ENCODE assay signal across 10 mouse cellular contexts in the genomic region with DNA sequence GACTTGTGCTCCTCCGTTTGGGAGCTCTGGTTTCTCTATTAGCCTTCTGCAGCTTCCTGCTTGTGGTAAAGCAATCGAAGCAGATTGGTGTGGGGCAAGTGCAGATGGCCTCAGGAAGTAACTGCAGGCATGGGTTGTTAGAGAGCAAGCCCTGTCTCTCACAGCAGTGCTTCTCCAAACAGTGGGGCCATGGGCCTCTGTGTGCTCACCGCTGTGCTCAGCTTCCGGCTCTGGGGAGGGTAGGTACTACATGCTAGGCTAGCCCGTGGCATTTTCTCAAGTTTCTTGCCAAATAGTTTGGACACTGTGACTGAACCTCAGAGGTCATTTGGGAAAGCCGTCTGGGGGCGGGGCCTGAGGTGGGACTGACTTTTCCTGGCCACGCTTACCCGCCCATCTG. TPM values are rescaled to one million over a fixed set of nuclear protein-coding genes. Genes with fewer than 3 reads are reported as not detected.
DNase-seq lines count a peak whose midpoint lies in the region; ATAC-seq and TF ChIP-seq lines count a peak whose summit lies in the region.
"Had no signal": no experiment of that assay in that cellular context is flagged by ENCODE, and none has a peak within 500 bp of the region (broad histone marks: within the 10 kb centered on the region; RNA-seq: fewer than 3 reads in every experiment).

No protein-coding gene starts in this region.

- peaks cover 75% of the 10 kb centered on the region for H3K36me3 ChIP-seq in forebrain, embryonic 13.5 days (ENCODE audit: poor library complexity, severe bottlenecking)
- H3K36me3 ChIP-seq in forebrain, embryonic 10.5 days (replicated peaks): peaks cover 100% of the 10 kb centered on the region
- peaks cover 68% of the 10 kb centered on the region for H3K36me3 ChIP-seq in liver, embryonic 11.5 days (ENCODE audit: control insufficient read depth, insufficient read depth, low read length)

- intact Hi-C loops in left cerebral cortex, postnatal 25 days (cut with DNase I): no loop called here
- intact Hi-C loops in left cerebral cortex, adult 2 months (cut with DNase I): no loop called here

- H3K27me3 ChIP-seq in forebrain, embryonic 13.5 days: no peaks in the 10 kb centered on the region
- no peaks in the 10 kb centered on the region for H3K27me3 ChIP-seq in forebrain, embryonic 10.5 days (ENCODE audit: poor library complexity, severe bottlenecking)
- H3K27me3 ChIP-seq in liver, embryonic 11.5 days (replicated peaks; ENCODE audit: control insufficient read depth, insufficient read depth, low read length): no peaks in the 10 kb centered on the region
- H3K27me3 ChIP-seq: CH12.LX had no signal

- DNase-seq in forebrain, embryonic 10.5 days (ENCODE audit: extremely low spot score, low spot score): no peak
- peak; percentile 63 for DNase-seq in thymus, postnatal 4 days
- no peak for DNase-seq in thymus, adult 18-20 months
- no peak for DNase-seq in liver, embryonic 11.5 days (ENCODE audit: low spot score)
- DNase-seq in left cerebral cortex, postnatal 25 days (ENCODE audit: low spot score in 2 of 2): no peak
- no peak for DNase-seq in ovary, postnatal 36 days (ENCODE audit: low spot score)
- DNase-seq in left cerebral cortex, adult 2 months (ENCODE audit: extremely low spot score in 1 of 2, low spot score in 2 of 2): no peak
- DNase-seq: lung, embryonic 14.5 days had no signal

- 83% methylated on average over 9 of the region's 9 CpGs for WGBS in forebrain, embryonic 13.5 days
- WGBS in forebrain, embryonic 10.5 days: 81% methylated on average over 9 of the region's 9 CpGs
- WGBS in liver, embryonic 11.5 days: 57% methylated on average over 9 of the region's 9 CpGs

- peak overlapping the region; percentile 26; the same call in 1 of the 2 replicates for H3K9ac ChIP-seq in forebrain, embryonic 13.5 days
- H3K9ac ChIP-seq in liver, embryonic 11.5 days (ENCODE audit: low read depth, low read length): peak overlapping the region; percentile 16; the same call in 1 of the 2 replicates
- H3K9ac ChIP-seq: lung, embryonic 14.5 days had no signal

- ATAC-seq in forebrain, embryonic 13.5 days: no peak
- ATAC-seq in liver, embryonic 11.5 days (replicated peaks; ENCODE audit: low FRiP score): peak; percentile 53

- no peak overlapping the region for H3K4me3 ChIP-seq in forebrain, embryonic 13.5 days
- H3K4me3 ChIP-seq in forebrain, embryonic 10.5 days: no peak overlapping the region
- no peak overlapping the region for H3K4me3 ChIP-seq in liver, embryonic 11.5 days (ENCODE audit: low read depth, low read length)
- no peak overlapping the region for H3K4me3 ChIP-seq in left cerebral cortex, adult 2 months

- no peak overlapping the region for H3K27ac ChIP-seq in forebrain, embryonic 13.5 days
- no peak overlapping the region for H3K27ac ChIP-seq in forebrain, embryonic 10.5 days
- H3K27ac ChIP-seq in liver, embryonic 11.5 days (ENCODE audit: low read depth, low read length): peak overlapping the region; percentile 6
- no peak overlapping the region for H3K27ac ChIP-seq in left cerebral cortex, adult 2 months

- TF ChIP-seq CTCF in left cerebral cortex, adult 2 months (IDR thresholded peaks at IDR 0.05): no peak

- H3K4me2 ChIP-seq in forebrain, embryonic 13.5 days: no peak overlapping the region
- H3K4me2 ChIP-seq in liver, embryonic 11.5 days: 0 out of 2 replicates have a peak overlapping the region, but pooled peaks have one; percentile 5
- H3K4me2 ChIP-seq: lung, embryonic 14.5 days had no signal

- H3K4me1 ChIP-seq in forebrain, embryonic 13.5 days: peaks cover 11% of the 10 kb centered on the region
- peaks cover 23% of the 10 kb centered on the region for H3K4me1 ChIP-seq in forebrain, embryonic 10.5 days
- H3K4me1 ChIP-seq in liver, embryonic 11.5 days (replicated peaks; ENCODE audit: control insufficient read depth, insufficient read depth, low read length): peaks cover 10% of the 10 kb centered on the region

- no peaks in the 10 kb centered on the region for H3K9me3 ChIP-seq in forebrain, embryonic 13.5 days (replicated peaks)
- no peaks in the 10 kb centered on the region for H3K9me3 ChIP-seq in forebrain, embryonic 10.5 days
- H3K9me3 ChIP-seq in liver, embryonic 11.5 days (ENCODE audit: control insufficient read depth, low read length): no peaks in the 10 kb centered on the region

RNA-seq across cellular contexts. Expression of a gene that starts 9.4 kb away (rescaled TPM):
- polyA plus RNA-seq in forebrain, embryonic 13.5 days (2015; fragmentation: Nextera tagmentation; extraction: Ambion mirVana): 8.7 and 10.2 TPM in 2 replicates
- 16.9 and 19.3 TPM in 2 replicates for polyA plus RNA-seq in forebrain, embryonic 10.5 days (2016; fragmentation: Nextera tagmentation; extraction: Ambion mirVana)
- polyA plus RNA-seq in liver, embryonic 11.5 days (2014; fragmentation: Nextera tagmentation; extraction: Ambion mirVana): 18.6 and 20.1 TPM in 2 replicates
- 10 to 100 TPM in 1 of 2 experiments, 1 to 10 TPM in 1; 9.4 to 12.1 TPM for total RNA-seq in left cerebral cortex, postnatal 25 days (2021)
- 10 to 100 TPM; 14.0 to 18.7 TPM for total RNA-seq in left cerebral cortex, adult 2 months (2021)

RNA-seq across cellular contexts. Expression of a gene that starts 10.6 kb away (rescaled TPM):
- 23.0 and 26.9 TPM in 2 replicates for polyA plus RNA-seq in forebrain, embryonic 13.5 days (2015; fragmentation: Nextera tagmentation; extraction: Ambion mirVana)
- 68.7 and 75.8 TPM in 2 replicates for polyA plus RNA-seq in forebrain, embryonic 10.5 days (2016; fragmentation: Nextera tagmentation; extraction: Ambion mirVana)
- polyA plus RNA-seq in liver, embryonic 11.5 days (2014; fragmentation: Nextera tagmentation; extraction: Ambion mirVana): 96.3 and 114 TPM in 2 replicates
- under 1 TPM; 0.21 to 0.60 TPM for total RNA-seq in left cerebral cortex, postnatal 25 days (2021)
- total RNA-seq in left cerebral cortex, adult 2 months (2021): under 1 TPM; 0.35 to 0.36 TPM

RNA-seq across cellular contexts. Expression of a gene that starts 54.8 kb away (rescaled TPM):
- polyA plus RNA-seq in forebrain, embryonic 13.5 days (2015; fragmentation: Nextera tagmentation; extraction: Ambion mirVana): 5.0 and 5.4 TPM in 2 replicates
- polyA plus RNA-seq in forebrain, embryonic 10.5 days (2016; fragmentation: Nextera tagmentation; extraction: Ambion mirVana): 4.5 and 4.7 TPM in 2 replicates
- polyA plus RNA-seq in liver, embryonic 11.5 days (2014; fragmentation: Nextera tagmentation; extraction: Ambion mirVana): 3.8 and 4.7 TPM in 2 replicates
- total RNA-seq in left cerebral cortex, postnatal 25 days (2021): 10 to 100 TPM; 61.3 to 63.3 TPM
- 10 to 100 TPM; 72.7 to 73.9 TPM for total RNA-seq in left cerebral cortex, adult 2 months (2021)
